8 mouse cellular contexts compared by ENCODE assay signal in genomic region chr10:81412586-81413309, GRCm38 (mm10). TPM values are rescaled to one million over a fixed set of nuclear protein-coding genes. Genes with fewer than 3 reads are reported as not detected.
DNase-seq lines count a peak whose midpoint lies in the region; ATAC-seq and TF ChIP-seq lines count a peak whose summit lies in the region.

No protein-coding gene starts in this region.

- H3K36me3 ChIP-seq in kidney, embryonic 14.5 days (ENCODE audit: control insufficient read depth, insufficient read depth, low read length), result peaks cover 5% of the 10 kb centered on the region; the same call in 1 of the 2 replicates
- H3K36me3 ChIP-seq in embryonic facial prominence, embryonic 12.5 days, result peaks cover 5% of the 10 kb centered on the region; the same call in 1 of the 2 replicates
- H3K36me3 ChIP-seq in hindbrain, embryonic 14.5 days (replicated peaks; ENCODE audit: control insufficient read depth, insufficient read depth), result peaks cover 8% of the 10 kb centered on the region
- H3K36me3 ChIP-seq in midbrain, embryonic 14.5 days (ENCODE audit: control insufficient read depth, insufficient read depth, low read length), result 0 out of 2 replicates have a peak, but pooled peaks cover 6% of the 10 kb centered on the region
- H3K36me3 ChIP-seq in thymus, adult 2 months (ENCODE audit: control insufficient read depth, insufficient read depth, low read length), result no peaks in the 10 kb centered on the region

- H3K27me3 ChIP-seq in kidney, embryonic 14.5 days (ENCODE audit: control insufficient read depth, insufficient read depth, low read length), result no peaks in the 10 kb centered on the region
- peaks cover 9% of the 10 kb centered on the region for H3K27me3 ChIP-seq in embryonic facial prominence, embryonic 12.5 days
- H3K27me3 ChIP-seq in hindbrain, embryonic 14.5 days (ENCODE audit: control insufficient read depth, insufficient read depth, low read length), result peaks cover 13% of the 10 kb centered on the region; the same call in 1 of the 2 replicates
- H3K27me3 ChIP-seq in midbrain, embryonic 14.5 days (ENCODE audit: control insufficient read depth, insufficient read depth, low read length), result peaks cover 10% of the 10 kb centered on the region; the same call in 1 of the 2 replicates
- no peaks in the 10 kb centered on the region for H3K27me3 ChIP-seq in thymus, adult 2 months (ENCODE audit: control insufficient read depth, insufficient read depth, low read length)

- no peak overlapping the region for H3K9ac ChIP-seq in kidney, embryonic 14.5 days (ENCODE audit: low read depth, low read length)
- no peak overlapping the region for H3K9ac ChIP-seq in embryonic facial prominence, embryonic 12.5 days
- H3K9ac ChIP-seq in hindbrain, embryonic 14.5 days, result no peak overlapping the region
- H3K9ac ChIP-seq in midbrain, embryonic 14.5 days (replicated peaks; ENCODE audit: low read length), result no peak overlapping the region

- no peak for TF ChIP-seq CTCF in thymus, adult 2 months (IDR thresholded peaks at IDR 0.05; ENCODE audit: borderline replicate concordance, control insufficient read depth, extremely low read depth, insufficient read depth, low read length, poor library complexity)

- TF ChIP-seq POLR2A in thymus, adult 2 months (IDR thresholded peaks at IDR 0.05; ENCODE audit: control insufficient read depth, extremely low read depth, insufficient read depth, low read length, poor library complexity), result no peak

- WGBS in kidney, embryonic 14.5 days, result 74% methylated on average over 16 of the region's 16 CpGs
- 76% methylated on average over 16 of the region's 16 CpGs for WGBS in embryonic facial prominence, embryonic 12.5 days
- WGBS in hindbrain, embryonic 14.5 days, result 78% methylated on average over 16 of the region's 16 CpGs
- 75% methylated on average over 16 of the region's 16 CpGs for WGBS in midbrain, embryonic 14.5 days
- 92% methylated on average over 16 of the region's 16 CpGs for WGBS in thymus, adult 2 months

- no peak overlapping the region for H3K4me3 ChIP-seq in kidney, embryonic 14.5 days (ENCODE audit: low read length)
- H3K4me3 ChIP-seq in embryonic facial prominence, embryonic 12.5 days, result no peak overlapping the region
- H3K4me3 ChIP-seq in hindbrain, embryonic 14.5 days (replicated peaks; ENCODE audit: low read length), result no peak overlapping the region
- no peak overlapping the region for H3K4me3 ChIP-seq in midbrain, embryonic 14.5 days (replicated peaks; ENCODE audit: low read depth, low read length)
- no peak overlapping the region for H3K4me3 ChIP-seq in thymus, adult 2 months (ENCODE audit: control insufficient read depth, insufficient read depth, low read length)

- H3K4me2 ChIP-seq in kidney, embryonic 14.5 days (replicated peaks; ENCODE audit: low read depth, low read length), result no peak overlapping the region
- H3K4me2 ChIP-seq in embryonic facial prominence, embryonic 12.5 days (replicated peaks), result no peak overlapping the region
- H3K4me2 ChIP-seq in hindbrain, embryonic 14.5 days (replicated peaks), result no peak overlapping the region
- no peak overlapping the region for H3K4me2 ChIP-seq in midbrain, embryonic 14.5 days (ENCODE audit: low read length)

- H3K4me1 ChIP-seq in kidney, embryonic 14.5 days (ENCODE audit: control insufficient read depth, insufficient read depth, low read length), result peaks cover 96% of the 10 kb centered on the region
- H3K4me1 ChIP-seq in embryonic facial prominence, embryonic 12.5 days, result peaks cover 81% of the 10 kb centered on the region
- H3K4me1 ChIP-seq in hindbrain, embryonic 14.5 days (replicated peaks; ENCODE audit: control insufficient read depth, insufficient read depth, low read length), result peaks cover 37% of the 10 kb centered on the region
- peaks cover 22% of the 10 kb centered on the region for H3K4me1 ChIP-seq in midbrain, embryonic 14.5 days (ENCODE audit: control insufficient read depth, insufficient read depth, low read length)
- peaks cover 12% of the 10 kb centered on the region for H3K4me1 ChIP-seq in thymus, adult 2 months (replicated peaks; ENCODE audit: control insufficient read depth, insufficient read depth, low read length)

- peak overlapping the region; percentile 65; the same call in 1 of the 2 replicates for H3K27ac ChIP-seq in kidney, embryonic 14.5 days (ENCODE audit: low read depth, low read length)
- H3K27ac ChIP-seq in embryonic facial prominence, embryonic 12.5 days, result peak overlapping the region; percentile 74
- 0 out of 2 replicates have a peak overlapping the region, but pooled peaks have one; percentile 64 for H3K27ac ChIP-seq in hindbrain, embryonic 14.5 days
- 0 out of 2 replicates have a peak overlapping the region, but pooled peaks have one; percentile 37 for H3K27ac ChIP-seq in midbrain, embryonic 14.5 days (replicated peaks; ENCODE audit: low read depth, low read length)
- no peak overlapping the region for H3K27ac ChIP-seq in thymus, adult 2 months (ENCODE audit: control insufficient read depth, insufficient read depth, low read length)

- no peaks in the 10 kb centered on the region for H3K9me3 ChIP-seq in kidney, embryonic 14.5 days (ENCODE audit: control insufficient read depth, low read length)
- H3K9me3 ChIP-seq in embryonic facial prominence, embryonic 12.5 days, result no peaks in the 10 kb centered on the region
- H3K9me3 ChIP-seq in hindbrain, embryonic 14.5 days (ENCODE audit: control insufficient read depth, low read length), result no peaks in the 10 kb centered on the region
- H3K9me3 ChIP-seq in midbrain, embryonic 14.5 days (ENCODE audit: control insufficient read depth, low read length), result no peaks in the 10 kb centered on the region

- no peak for ATAC-seq in kidney, embryonic 14.5 days (ENCODE audit: low FRiP score, low TSS enrichment)
- ATAC-seq in embryonic facial prominence, embryonic 12.5 days (ENCODE audit: insufficient number of reproducible peaks, insufficient read depth, low FRiP score, low TSS enrichment), result no peak
- no peak for ATAC-seq in hindbrain, embryonic 14.5 days (ENCODE audit: low FRiP score)
- no peak for ATAC-seq in midbrain, embryonic 14.5 days (ENCODE audit: low FRiP score, low TSS enrichment)
- ATAC-seq in megakaryocyte, adult 5-6 weeks (ENCODE audit: poor library complexity, severe bottlenecking), result no peak

- DNase-seq in kidney, postnatal 14 days, result no peak
- DNase-seq in hindbrain, embryonic 14.5 days (ENCODE audit: low spot score), result no peak
- no peak for DNase-seq in midbrain, embryonic 14.5 days
- DNase-seq in right cerebral cortex, adult 18-20 months, result no peak
- no peak for DNase-seq in thymus, adult 2 months

RNA-seq across cellular contexts. Expression of gene Smim24, which starts 19.9 kb away (rescaled TPM):
- polyA plus RNA-seq in kidney, embryonic 14.5 days (2014; fragmentation: Nextera tagmentation; extraction: Ambion mirVana), result 14.9 and 16.4 TPM in 2 replicates
- polyA plus RNA-seq in embryonic facial prominence, embryonic 12.5 days (2016; fragmentation: Nextera tagmentation; extraction: Ambion mirVana), result 3.1 and 3.4 TPM in 2 replicates
- 0.84 and 1.3 TPM in 2 replicates for polyA plus RNA-seq in hindbrain, embryonic 14.5 days (2014; fragmentation: Nextera tagmentation; extraction: Ambion mirVana)
- 1.0 and 1.2 TPM in 2 replicates for polyA plus RNA-seq in midbrain, embryonic 14.5 days (2014; fragmentation: Nextera tagmentation; extraction: Ambion mirVana)
- total RNA-seq in megakaryocyte, adult 5-6 weeks (2015), result 30.6 and 34.0 TPM in 2 replicates
- 6.5 and 11.5 TPM in 2 replicates for total RNA-seq in megakaryocyte, adult 5-6 weeks (2017)
- 49.7 and 51.1 TPM in 2 replicates for polyA plus RNA-seq in thymus, adult 2 months (2012; rRNA removed)

RNA-seq across cellular contexts. Expression of gene Gm48552, which starts 23.9 kb away (rescaled TPM):
- polyA plus RNA-seq in kidney, embryonic 14.5 days (2014; fragmentation: Nextera tagmentation; extraction: Ambion mirVana), result 0.61 and 1.5 TPM in 2 replicates
- 2.0 and 3.8 TPM in 2 replicates for polyA plus RNA-seq in embryonic facial prominence, embryonic 12.5 days (2016; fragmentation: Nextera tagmentation; extraction: Ambion mirVana)
- polyA plus RNA-seq in hindbrain, embryonic 14.5 days (2014; fragmentation: Nextera tagmentation; extraction: Ambion mirVana), result 1.9 and 2.2 TPM in 2 replicates
- polyA plus RNA-seq in midbrain, embryonic 14.5 days (2014; fragmentation: Nextera tagmentation; extraction: Ambion mirVana), result 1.3 and 2.9 TPM in 2 replicates
- total RNA-seq in megakaryocyte, adult 5-6 weeks (2015), result not detected in 2 replicates
- 0.26 and 1.4 TPM in 2 replicates for total RNA-seq in megakaryocyte, adult 5-6 weeks (2017)
- 7.5 and 8.4 TPM in 2 replicates for polyA plus RNA-seq in thymus, adult 2 months (2012; rRNA removed)

RNA-seq across cellular contexts. Expression of gene Gm48551, which starts 28.5 kb away (rescaled TPM):
- 3.5 and 3.8 TPM in 2 replicates for polyA plus RNA-seq in kidney, embryonic 14.5 days (2014; fragmentation: Nextera tagmentation; extraction: Ambion mirVana)
- polyA plus RNA-seq in embryonic facial prominence, embryonic 12.5 days (2016; fragmentation: Nextera tagmentation; extraction: Ambion mirVana), result 2.9 and 4.1 TPM in 2 replicates
- 5.5 and 5.7 TPM in 2 replicates for polyA plus RNA-seq in hindbrain, embryonic 14.5 days (2014; fragmentation: Nextera tagmentation; extraction: Ambion mirVana)
- 4.5 and 8.2 TPM in 2 replicates for polyA plus RNA-seq in midbrain, embryonic 14.5 days (2014; fragmentation: Nextera tagmentation; extraction: Ambion mirVana)
- 0.83 and 2.9 TPM in 2 replicates for total RNA-seq in megakaryocyte, adult 5-6 weeks (2015)
- total RNA-seq in megakaryocyte, adult 5-6 weeks (2017), result 0.33 TPM in 1 of 2 replicates, not detected in the other
- polyA plus RNA-seq in thymus, adult 2 months (2012; rRNA removed), result 4.1 and 5.3 TPM in 2 replicates

RNA-seq across cellular contexts. Expression of gene Dohh, which starts 28.5 kb away (rescaled TPM):
- polyA plus RNA-seq in kidney, embryonic 14.5 days (2014; fragmentation: Nextera tagmentation; extraction: Ambion mirVana), result 59.2 and 73.9 TPM in 2 replicates
- 73.6 and 77.0 TPM in 2 replicates for polyA plus RNA-seq in embryonic facial prominence, embryonic 12.5 days (2016; fragmentation: Nextera tagmentation; extraction: Ambion mirVana)
- 68.9 TPM in 2 replicates for polyA plus RNA-seq in hindbrain, embryonic 14.5 days (2014; fragmentation: Nextera tagmentation; extraction: Ambion mirVana)
- 59.5 and 79.6 TPM in 2 replicates for polyA plus RNA-seq in midbrain, embryonic 14.5 days (2014; fragmentation: Nextera tagmentation; extraction: Ambion mirVana)
- total RNA-seq in megakaryocyte, adult 5-6 weeks (2015), result 5.4 and 5.7 TPM in 2 replicates
- total RNA-seq in megakaryocyte, adult 5-6 weeks (2017), result 21.9 and 42.4 TPM in 2 replicates
- polyA plus RNA-seq in thymus, adult 2 months (2012; rRNA removed), result 119 and 123 TPM in 2 replicates

RNA-seq across cellular contexts. Expression of gene Fzr1, which starts 34.4 kb away (rescaled TPM):
- 101 and 108 TPM in 2 replicates for polyA plus RNA-seq in kidney, embryonic 14.5 days (2014; fragmentation: Nextera tagmentation; extraction: Ambion mirVana)
- polyA plus RNA-seq in embryonic facial prominence, embryonic 12.5 days (2016; fragmentation: Nextera tagmentation; extraction: Ambion mirVana), result 140 and 143 TPM in 2 replicates
- polyA plus RNA-seq in hindbrain, embryonic 14.5 days (2014; fragmentation: Nextera tagmentation; extraction: Ambion mirVana), result 119 and 125 TPM in 2 replicates
- polyA plus RNA-seq in midbrain, embryonic 14.5 days (2014; fragmentation: Nextera tagmentation; extraction: Ambion mirVana), result 122 and 146 TPM in 2 replicates
- 22.7 and 23.8 TPM in 2 replicates for total RNA-seq in megakaryocyte, adult 5-6 weeks (2015)
- 20.9 and 24.0 TPM in 2 replicates for total RNA-seq in megakaryocyte, adult 5-6 weeks (2017)
- polyA plus RNA-seq in thymus, adult 2 months (2012; rRNA removed), result 181 and 201 TPM in 2 replicates
